Mouse (Mus musculus): ENCODE results near the gene Notum.

DNA sequence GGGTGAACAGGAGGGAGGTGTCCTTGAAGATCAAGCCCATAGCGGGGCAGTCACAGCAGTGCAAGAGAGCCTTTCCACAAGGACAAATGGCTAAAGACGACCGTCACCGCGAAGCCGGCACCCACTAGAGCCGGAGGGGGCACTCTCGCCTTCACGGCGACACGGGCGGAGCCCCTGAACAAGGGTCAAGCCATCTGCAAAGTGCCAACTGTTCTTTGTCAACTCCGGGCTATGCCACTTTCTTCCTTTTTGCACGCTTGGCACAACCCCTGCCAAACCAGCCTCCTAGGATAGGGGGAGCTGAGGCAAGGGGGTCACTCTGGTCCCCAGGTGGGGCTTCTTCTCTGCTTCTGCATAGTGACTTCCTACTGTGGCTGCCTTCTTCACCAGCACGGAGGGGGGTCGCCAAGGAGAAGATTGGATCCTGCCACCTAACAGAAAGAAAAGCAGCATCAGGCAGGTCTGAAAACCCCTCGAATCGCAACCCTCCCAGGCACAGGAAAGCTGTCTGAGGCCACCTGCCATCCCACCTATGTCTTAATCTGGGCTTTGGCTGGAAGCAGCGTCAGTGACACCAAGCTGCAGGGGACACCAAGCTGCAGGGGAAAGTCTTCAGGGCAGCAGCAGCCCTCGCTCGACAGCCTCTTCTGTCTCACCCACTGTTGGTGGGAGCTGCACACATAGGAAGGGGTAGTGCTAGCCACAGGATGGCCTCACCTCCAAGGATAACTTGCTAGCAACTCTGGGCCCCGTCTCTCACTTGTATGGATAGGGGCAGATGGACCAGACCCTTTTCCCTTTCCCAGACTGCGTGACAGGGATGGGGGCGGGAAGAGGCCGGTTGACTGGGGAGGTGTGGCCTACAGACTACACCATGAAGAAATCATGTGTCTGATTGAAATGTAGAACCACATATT lies 42.1 kb downstream of the Notum start:
- TF ChIP-seq CTCF (IDR thresholded peaks at IDR 0.05; ENCODE audit: low read depth), result no peak
- TF ChIP-seq EP300 (IDR thresholded peaks at IDR 0.05; ENCODE audit: low read depth), result no peak
